Mouse (Mus musculus): ENCODE measurements at regions not wholly inside any gene's neighbourhood (a gene's known extent, or its start where the extent isn't known, plus 50 kb on each side); places are given as distances from the start of the nearest gene placed in this dataset.

DNA sequence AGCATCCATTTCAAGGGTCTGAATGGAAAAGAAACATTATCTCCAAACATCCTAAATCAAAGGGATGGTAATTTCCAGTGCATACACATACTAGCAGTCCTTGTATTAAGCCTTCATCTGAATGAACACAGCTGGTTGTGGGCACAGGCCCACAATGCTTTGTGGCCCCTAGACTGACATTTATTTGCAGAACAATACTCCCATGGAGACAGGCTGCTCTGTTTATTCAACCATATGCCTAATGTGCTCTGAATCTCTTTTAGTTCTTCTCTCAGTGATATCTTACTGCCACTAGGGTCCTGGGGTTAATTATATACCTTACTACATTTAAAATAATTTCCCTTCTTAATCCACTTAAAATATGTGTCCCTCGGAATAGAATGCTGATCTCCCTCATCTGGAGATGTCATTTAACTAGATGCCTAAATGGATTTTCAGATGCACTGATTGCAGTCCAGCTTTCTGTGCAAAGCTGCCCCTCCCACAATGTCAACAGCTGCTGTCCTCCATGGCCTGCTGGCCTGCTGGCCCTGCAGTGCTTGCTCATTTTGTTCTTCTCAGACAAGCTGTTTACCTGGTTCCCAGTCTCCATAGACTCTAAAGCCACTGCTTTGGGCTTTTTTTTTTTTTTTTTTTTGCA lies 254.8 kb upstream of the Plxna2 start:
- no peaks in the 10 kb centered on the region for H3K79me2 ChIP-seq (replicated peaks; ENCODE audit: control insufficient read depth, insufficient read depth, low read length)
- H3K27ac ChIP-seq, result no peak overlapping the region
- H3K9ac ChIP-seq (ENCODE audit: low read depth, low read length), result no peak overlapping the region
- no peak for DNase-seq
- H3K4me1 ChIP-seq (ENCODE audit: control insufficient read depth, insufficient read depth, low read length), result no peaks in the 10 kb centered on the region
- intact Hi-C loops (cut with DNase I), result no loop called here
- no peak for TF ChIP-seq CTCF (IDR thresholded peaks at IDR 0.05)
- TF ChIP-seq POLR2A (IDR thresholded peaks at IDR 0.05; ENCODE audit: insufficient read depth, low read depth, low read length), result no peak
- TF ChIP-seq EP300 (IDR thresholded peaks at IDR 0.05; ENCODE audit: insufficient read depth, low read depth, low read length), result no peak
- H3K4me3 ChIP-seq, result no peak overlapping the region
- WGBS, result 49% methylated on average over 1 of the region's 1 CpGs
- no peaks in the 10 kb centered on the region for H3K27me3 ChIP-seq (ENCODE audit: control insufficient read depth, insufficient read depth, low read length)
- no peaks in the 10 kb centered on the region for H3K36me3 ChIP-seq (ENCODE audit: control insufficient read depth, insufficient read depth, low read length)

DNA sequence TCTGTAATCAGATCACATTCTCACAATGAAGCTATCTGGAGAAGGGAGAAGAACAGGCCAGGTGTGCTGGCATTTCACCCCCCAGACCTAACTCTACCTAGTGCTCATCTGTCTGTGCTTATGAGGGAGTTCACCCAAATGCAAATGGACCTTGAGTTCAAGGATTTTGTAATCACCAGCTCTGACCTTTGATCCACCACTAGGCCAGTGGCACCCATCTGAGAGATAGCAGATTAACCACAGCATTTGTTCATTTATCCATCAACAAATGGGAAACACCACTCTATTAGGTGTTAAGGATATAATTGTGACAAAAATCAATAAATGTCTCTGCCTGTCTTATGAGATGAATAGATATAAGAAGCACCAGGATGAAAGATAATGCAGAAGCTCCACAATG lies 255.7 kb upstream of the Plxna2 start:
- H3K27me3 ChIP-seq (ENCODE audit: control insufficient read depth, insufficient read depth, low read length), result no peaks in the 10 kb centered on the region
- DNase-seq, result no peak
- H3K36me3 ChIP-seq (ENCODE audit: control insufficient read depth, insufficient read depth, low read length), result no peaks in the 10 kb centered on the region
- no peak overlapping the region for H3K9ac ChIP-seq (ENCODE audit: low read depth, low read length)
- intact Hi-C loops (cut with DNase I), result no loop called here
- H3K4me3 ChIP-seq, result no peak overlapping the region
- no peaks in the 10 kb centered on the region for H3K4me1 ChIP-seq (ENCODE audit: control insufficient read depth, insufficient read depth, low read length)
- H3K27ac ChIP-seq, result no peak overlapping the region
- no peak for TF ChIP-seq EP300 (IDR thresholded peaks at IDR 0.05; ENCODE audit: insufficient read depth, low read depth, low read length)
- no peak for TF ChIP-seq POLR2A (IDR thresholded peaks at IDR 0.05; ENCODE audit: insufficient read depth, low read depth, low read length)
- no peak for TF ChIP-seq CTCF (IDR thresholded peaks at IDR 0.05)
- no peaks in the 10 kb centered on the region for H3K79me2 ChIP-seq (replicated peaks; ENCODE audit: control insufficient read depth, insufficient read depth, low read length)

GRCm38 (mm10) chr1:194361316-194361715 lies 256.7 kb upstream of the Plxna2 start:
- no peak overlapping the region for H3K4me3 ChIP-seq
- intact Hi-C loops (cut with DNase I), result no loop called here
- H3K27me3 ChIP-seq (ENCODE audit: control insufficient read depth, insufficient read depth, low read length), result no peaks in the 10 kb centered on the region
- H3K27ac ChIP-seq, result no peak overlapping the region
- no peak overlapping the region for H3K9ac ChIP-seq (ENCODE audit: low read depth, low read length)
- H3K79me2 ChIP-seq (replicated peaks; ENCODE audit: control insufficient read depth, insufficient read depth, low read length), result no peaks in the 10 kb centered on the region
- H3K36me3 ChIP-seq (ENCODE audit: control insufficient read depth, insufficient read depth, low read length), result no peaks in the 10 kb centered on the region
- TF ChIP-seq CTCF (IDR thresholded peaks at IDR 0.05), result no peak
- TF ChIP-seq POLR2A (IDR thresholded peaks at IDR 0.05; ENCODE audit: insufficient read depth, low read depth, low read length), result no peak
- no peak for TF ChIP-seq EP300 (IDR thresholded peaks at IDR 0.05; ENCODE audit: insufficient read depth, low read depth, low read length)
- 67% methylated on average over 1 of the region's 1 CpGs for WGBS
- DNase-seq, result no peak
- no peaks in the 10 kb centered on the region for H3K4me1 ChIP-seq (ENCODE audit: control insufficient read depth, insufficient read depth, low read length)

- no peaks in the 10 kb centered on the region for H3K36me3 ChIP-seq (ENCODE audit: control insufficient read depth, insufficient read depth, low read length)
- no peak for DNase-seq
- no peak overlapping the region for H3K9ac ChIP-seq (ENCODE audit: low read depth, low read length)
- H3K4me3 ChIP-seq, result no peak overlapping the region
- H3K27me3 ChIP-seq (ENCODE audit: control insufficient read depth, insufficient read depth, low read length), result no peaks in the 10 kb centered on the region
- no peaks in the 10 kb centered on the region for H3K79me2 ChIP-seq (replicated peaks; ENCODE audit: control insufficient read depth, insufficient read depth, low read length)
- TF ChIP-seq POLR2A (IDR thresholded peaks at IDR 0.05; ENCODE audit: insufficient read depth, low read depth, low read length), result no peak
- TF ChIP-seq EP300 (IDR thresholded peaks at IDR 0.05; ENCODE audit: insufficient read depth, low read depth, low read length), result no peak
- no peak for TF ChIP-seq CTCF (IDR thresholded peaks at IDR 0.05)
- WGBS, result 82% methylated on average over 1 of the region's 1 CpGs
- intact Hi-C loops (cut with DNase I), result no loop called here
- H3K27ac ChIP-seq, result no peak overlapping the region
- no peaks in the 10 kb centered on the region for H3K4me1 ChIP-seq (ENCODE audit: control insufficient read depth, insufficient read depth, low read length)
Measured at GRCm38 (mm10) chr1:194354332-194355120, 263.5 kb upstream of the Plxna2 start.

GRCm38 (mm10) chr1:194345304-194346033 lies 272.5 kb upstream of the Plxna2 start:
- intact Hi-C loops (cut with DNase I), result no loop called here
- TF ChIP-seq CTCF (IDR thresholded peaks at IDR 0.05) (no peak), EP300 (IDR thresholded peaks at IDR 0.05; ENCODE audit: insufficient read depth, low read depth, low read length) (no peak), POLR2A (IDR thresholded peaks at IDR 0.05; ENCODE audit: insufficient read depth, low read depth, low read length) (no peak)
- Histone ChIP-seq H3K4me3 (no peak overlapping the region), H3K79me2 (replicated peaks; ENCODE audit: control insufficient read depth, insufficient read depth, low read length) (no peaks in the 10 kb centered on the region), H3K36me3 (ENCODE audit: control insufficient read depth, insufficient read depth, low read length) (no peaks in the 10 kb centered on the region), H3K9ac (ENCODE audit: low read depth, low read length) (no peak overlapping the region), H3K4me1 (ENCODE audit: control insufficient read depth, insufficient read depth, low read length) (no peaks in the 10 kb centered on the region), H3K27me3 (ENCODE audit: control insufficient read depth, insufficient read depth, low read length) (no peaks in the 10 kb centered on the region), H3K27ac (no peak overlapping the region)
- DNase-seq, result no peak
- 34% methylated on average over 3 of the region's 3 CpGs for WGBS

GRCm38 (mm10) chr1:194342568-194342967 lies 275.4 kb upstream of the Plxna2 start:
- WGBS, result 59% methylated on average over 1 of the region's 1 CpGs

More at GRCm38 (mm10) chr1:194342568-194342967, 275.4 kb upstream of the Plxna2 start:
- Histone ChIP-seq H3K4me1 (ENCODE audit: control insufficient read depth, insufficient read depth, low read length) (no peaks in the 10 kb centered on the region), H3K27me3 (ENCODE audit: control insufficient read depth, insufficient read depth, low read length) (no peaks in the 10 kb centered on the region), H3K9ac (ENCODE audit: low read depth, low read length) (no peak overlapping the region), H3K36me3 (ENCODE audit: control insufficient read depth, insufficient read depth, low read length) (no peaks in the 10 kb centered on the region), H3K79me2 (replicated peaks; ENCODE audit: control insufficient read depth, insufficient read depth, low read length) (no peaks in the 10 kb centered on the region), H3K4me3 (no peak overlapping the region), H3K27ac (no peak overlapping the region)
- intact Hi-C loops (cut with DNase I), result no loop called here
- TF ChIP-seq CTCF (IDR thresholded peaks at IDR 0.05), result no peak
- no peak for TF ChIP-seq EP300 (IDR thresholded peaks at IDR 0.05; ENCODE audit: insufficient read depth, low read depth, low read length)
- no peak for TF ChIP-seq POLR2A (IDR thresholded peaks at IDR 0.05; ENCODE audit: insufficient read depth, low read depth, low read length)
- no peak for DNase-seq
